ENCODE assay signal across 8 mouse cellular contexts in the genomic region with DNA sequence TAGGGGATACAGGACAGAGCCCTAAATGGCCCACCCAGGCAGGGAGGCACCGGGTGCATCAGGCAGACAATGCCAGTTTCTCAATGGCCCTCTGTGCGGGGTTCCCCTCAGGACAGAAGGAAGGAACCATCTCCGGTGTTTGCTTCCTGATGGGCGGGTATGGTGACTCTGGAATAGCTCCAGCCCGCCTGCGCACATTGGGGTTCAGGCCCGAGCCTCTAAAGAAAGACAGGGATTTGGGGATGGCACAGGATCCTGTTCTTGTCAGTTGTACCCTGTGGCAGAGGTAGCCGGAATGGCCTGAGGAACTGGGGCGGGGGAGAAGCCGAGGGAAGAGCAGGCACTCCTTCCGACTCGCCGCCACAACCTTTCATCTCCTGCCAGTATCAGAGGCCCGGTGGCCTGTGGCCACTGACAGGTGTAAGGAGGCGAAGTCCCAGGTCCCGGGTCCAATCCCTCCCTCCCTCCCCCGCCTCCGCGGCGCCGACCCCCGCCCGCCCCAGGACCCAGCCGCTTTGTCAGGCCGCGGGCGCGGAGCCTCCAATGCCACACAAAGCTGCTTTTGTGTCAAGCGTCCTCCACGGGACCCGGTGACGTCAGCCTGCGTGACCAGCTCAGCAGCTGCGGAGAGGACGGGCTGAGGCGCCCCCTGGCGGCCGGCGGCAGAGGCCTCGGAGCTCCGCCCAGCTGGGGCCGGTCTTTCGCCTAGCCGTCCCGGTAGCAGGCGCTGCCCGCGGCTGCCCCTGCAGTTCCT. TPM values are rescaled to one million over a fixed set of nuclear protein-coding genes. Genes with fewer than 3 reads are reported as not detected.
A peak's percentile ranks its signal among the peaks of the same experiment; 100 is the strongest.
DNase-seq lines count a peak whose midpoint lies in the region; ATAC-seq lines count a peak whose summit lies in the region.

No protein-coding gene starts in this region.

- H3K4me2 ChIP-seq in heart, embryonic 15.5 days, result peak overlapping the region; percentile 82
- H3K4me2 ChIP-seq in liver, embryonic 15.5 days, result peak overlapping the region; percentile 96
- peak overlapping the region; percentile 61 for H3K4me2 ChIP-seq in neural tube, embryonic 12.5 days (replicated peaks)

- H3K4me1 ChIP-seq in heart, embryonic 15.5 days (replicated peaks), result peaks cover 69% of the 10 kb centered on the region
- peaks cover 44% of the 10 kb centered on the region for H3K4me1 ChIP-seq in liver, embryonic 15.5 days (replicated peaks)
- H3K4me1 ChIP-seq in neural tube, embryonic 12.5 days, result peaks cover 53% of the 10 kb centered on the region

- no peaks in the 10 kb centered on the region for H3K27me3 ChIP-seq in heart, embryonic 15.5 days
- H3K27me3 ChIP-seq in liver, embryonic 15.5 days, result no peaks in the 10 kb centered on the region
- H3K27me3 ChIP-seq in neural tube, embryonic 12.5 days (replicated peaks), result no peaks in the 10 kb centered on the region

- H3K4me3 ChIP-seq in heart, embryonic 15.5 days, result peak overlapping the region; percentile 43
- peak overlapping the region; percentile 64 for H3K4me3 ChIP-seq in liver, embryonic 15.5 days (replicated peaks)
- peak overlapping the region; percentile 25; the same call in 1 of the 2 replicates for H3K4me3 ChIP-seq in neural tube, embryonic 12.5 days

- ATAC-seq in CD4-positive, CD25-positive, alpha-beta regulatory T cell, adult 4 months, result peak; percentile 95
- ATAC-seq in heart, embryonic 15.5 days (replicated peaks; ENCODE audit: insufficient number of reproducible peaks, insufficient read depth, low FRiP score, low read depth), result peak; percentile 91
- peak; percentile 93 for ATAC-seq in liver, embryonic 15.5 days (ENCODE audit: insufficient read depth)
- peak; percentile 92 for ATAC-seq in neural tube, embryonic 12.5 days (ENCODE audit: low FRiP score, low read depth)

- peak overlapping the region; percentile 92 for H3K27ac ChIP-seq in heart, embryonic 15.5 days
- peak overlapping the region; percentile 80 for H3K27ac ChIP-seq in liver, embryonic 15.5 days (replicated peaks)
- peak overlapping the region; percentile 95 for H3K27ac ChIP-seq in neural tube, embryonic 12.5 days

- peaks cover 36% of the 10 kb centered on the region for H3K36me3 ChIP-seq in heart, embryonic 15.5 days
- peaks cover 38% of the 10 kb centered on the region for H3K36me3 ChIP-seq in liver, embryonic 15.5 days (replicated peaks)
- H3K36me3 ChIP-seq in neural tube, embryonic 12.5 days, result peaks cover 34% of the 10 kb centered on the region

- 4% methylated on average over 47 of the region's 48 CpGs for WGBS in heart, embryonic 15.5 days
- 3% methylated on average over 48 of the region's 48 CpGs for WGBS in liver, embryonic 15.5 days (ENCODE audit: insufficient replicate concordance)
- 4% methylated on average over 34 of the region's 48 CpGs for WGBS in neural tube, embryonic 12.5 days

- no peaks in the 10 kb centered on the region for H3K9me3 ChIP-seq in heart, embryonic 15.5 days (replicated peaks)
- H3K9me3 ChIP-seq in liver, embryonic 15.5 days (replicated peaks), result no peaks in the 10 kb centered on the region
- H3K9me3 ChIP-seq in neural tube, embryonic 12.5 days, result no peaks in the 10 kb centered on the region

- DNase-seq in c-Kit-negative CD71-positive TER-119-positive erythroid progenitor cells, embryonic 14.5 days (ENCODE audit: low read depth, low spot score), result peak; percentile 90
- peak; percentile 96 for DNase-seq in fibroblast of lung, adult 2 months (ENCODE audit: low read depth)
- DNase-seq in kidney, postnatal 25 days, result peak; percentile 99
- peak; percentile 93 for DNase-seq in telencephalon, adult 2 months (ENCODE audit: low read depth, low spot score)

- peak overlapping the region; percentile 61 for H3K9ac ChIP-seq in heart, embryonic 15.5 days
- peak overlapping the region; percentile 74 for H3K9ac ChIP-seq in liver, embryonic 15.5 days
- peak overlapping the region; percentile 84 for H3K9ac ChIP-seq in neural tube, embryonic 12.5 days

RNA-seq across cellular contexts. Expression of a gene that starts 3.3 kb away (rescaled TPM):
- not detected for polyA plus RNA-seq in CD4-positive, CD25-positive, alpha-beta regulatory T cell, adult 4 months (2017; shearing (Covaris generic))
- polyA plus RNA-seq in heart, embryonic 15.5 days (2015; fragmentation: Nextera tagmentation; extraction: Ambion mirVana), result 9.7 and 10.7 TPM in 2 replicates
- polyA plus RNA-seq in liver, embryonic 15.5 days (2015; fragmentation: Nextera tagmentation; extraction: Ambion mirVana), result 0.74 and 0.77 TPM in 2 replicates
- 4.7 and 4.8 TPM in 2 replicates for polyA plus RNA-seq in neural tube, embryonic 12.5 days (2016; fragmentation: Nextera tagmentation; extraction: Ambion mirVana)

RNA-seq across cellular contexts. Expression of a gene that starts 22.8 kb away (rescaled TPM):
- polyA plus RNA-seq in CD4-positive, CD25-positive, alpha-beta regulatory T cell, adult 4 months (2017; shearing (Covaris generic)), result 100 to 1,000 TPM; 120 to 139 TPM
- 367 and 431 TPM in 2 replicates for polyA plus RNA-seq in heart, embryonic 15.5 days (2015; fragmentation: Nextera tagmentation; extraction: Ambion mirVana)
- 162 and 167 TPM in 2 replicates for polyA plus RNA-seq in liver, embryonic 15.5 days (2015; fragmentation: Nextera tagmentation; extraction: Ambion mirVana)
- polyA plus RNA-seq in neural tube, embryonic 12.5 days (2016; fragmentation: Nextera tagmentation; extraction: Ambion mirVana), result 465 and 488 TPM in 2 replicates

RNA-seq across cellular contexts. Expression of a gene that starts 24.9 kb away (rescaled TPM):
- polyA plus RNA-seq in CD4-positive, CD25-positive, alpha-beta regulatory T cell, adult 4 months (2017; shearing (Covaris generic)), result 10 to 100 TPM; 30.1 to 36.2 TPM
- polyA plus RNA-seq in heart, embryonic 15.5 days (2015; fragmentation: Nextera tagmentation; extraction: Ambion mirVana), result 31.7 and 45.7 TPM in 2 replicates
- 161 and 198 TPM in 2 replicates for polyA plus RNA-seq in liver, embryonic 15.5 days (2015; fragmentation: Nextera tagmentation; extraction: Ambion mirVana)
- 20.6 and 23.3 TPM in 2 replicates for polyA plus RNA-seq in neural tube, embryonic 12.5 days (2016; fragmentation: Nextera tagmentation; extraction: Ambion mirVana)

RNA-seq across cellular contexts. Expression of a gene that starts 31.8 kb away (rescaled TPM):
- 1 to 10 TPM in 1 of 2 experiments, under 1 TPM in 1; 0.90 to 1.4 TPM for polyA plus RNA-seq in CD4-positive, CD25-positive, alpha-beta regulatory T cell, adult 4 months (2017; shearing (Covaris generic))
- 0.68 and 0.82 TPM in 2 replicates for polyA plus RNA-seq in heart, embryonic 15.5 days (2015; fragmentation: Nextera tagmentation; extraction: Ambion mirVana)
- polyA plus RNA-seq in liver, embryonic 15.5 days (2015; fragmentation: Nextera tagmentation; extraction: Ambion mirVana), result 0.64 TPM in 2 replicates
- 0.84 and 1.5 TPM in 2 replicates for polyA plus RNA-seq in neural tube, embryonic 12.5 days (2016; fragmentation: Nextera tagmentation; extraction: Ambion mirVana)

RNA-seq across cellular contexts. Expression of a gene that starts 33.7 kb away (rescaled TPM):
- 10 to 100 TPM; 25.4 to 34.9 TPM for polyA plus RNA-seq in CD4-positive, CD25-positive, alpha-beta regulatory T cell, adult 4 months (2017; shearing (Covaris generic))
- polyA plus RNA-seq in heart, embryonic 15.5 days (2015; fragmentation: Nextera tagmentation; extraction: Ambion mirVana), result 13.4 and 17.2 TPM in 2 replicates
- 12.3 and 12.8 TPM in 2 replicates for polyA plus RNA-seq in liver, embryonic 15.5 days (2015; fragmentation: Nextera tagmentation; extraction: Ambion mirVana)
- polyA plus RNA-seq in neural tube, embryonic 12.5 days (2016; fragmentation: Nextera tagmentation; extraction: Ambion mirVana), result 12.6 and 15.8 TPM in 2 replicates

Comparison
In these comparisons a context has a peak if more than half of its experiments do, and no peak if none do; other contexts are left out.
1. Peak in every context shown above with its lines: DNase-seq, ATAC-seq, H3K4me3 ChIP-seq and H3K27ac ChIP-seq.